Mouse (Mus musculus) C2C12 (cell line): ENCODE measurements at regions not wholly inside any gene's neighbourhood (a gene's known extent, or its start where the extent isn't known, plus 50 kb on each side); places are given as distances from the start of the nearest gene placed in this dataset.

Source experiments
- CEBPB ChIP-seq: IDR thresholded peaks from one replicate; pipeline ENCODE4 v1.6.1; 2011; ENCODE audit warnings: low read depth, mild to moderate bottlenecking, control low read depth, moderate library complexity
- CTCF ChIP-seq: IDR thresholded peaks from one replicate; pipeline ENCODE4 v1.5.1; 2011; ENCODE audit not compliant: control insufficient read depth, insufficient read depth, insufficient read length
- FOSL1 ChIP-seq: IDR thresholded peaks from one replicate; pipeline ENCODE4 v1.8.0; 2011; ENCODE audit warnings: mild to moderate bottlenecking, low read length; ENCODE audit not compliant: poor library complexity, insufficient read depth, severe bottlenecking
- MAX ChIP-seq: IDR thresholded peaks from one replicate; pipeline ENCODE4 v1.6.1; 2011; ENCODE audit warnings: mild to moderate bottlenecking, control low read depth
- MYOD1 ChIP-seq: IDR thresholded peaks from one replicate; pipeline ENCODE4 v1.6.1; 2011; ENCODE audit warnings: low read depth; ENCODE audit not compliant: control insufficient read depth, insufficient read length
- MYOG ChIP-seq: IDR thresholded peaks from one replicate; pipeline ENCODE4 v1.6.1; 2011; ENCODE audit not compliant: control insufficient read depth, insufficient read length; ENCODE audit errors: extremely low read depth
- USF1 ChIP-seq: IDR thresholded peaks from one replicate; pipeline ENCODE4 v1.6.1; 2011; ENCODE audit warnings: low read depth, mild to moderate bottlenecking, control low read depth, moderate library complexity

GRCm38 (mm10) chr8:127859036-127859435 is 499.4 kb upstream of the Nrp1 start:
- TF ChIP-seq MYOG (no peak), CTCF (no peak), USF1 (no peak), MAX (no peak), CEBPB (no peak), MYOD1 (no peak), FOSL1 (no peak)
